In genomic region chr3:85189791-85190190, GRCm38 (mm10) we compare ENCODE assay signal across 18 mouse cellular contexts.
"Had no signal": no experiment of that assay in that cellular context is flagged by ENCODE, and none has a peak within 500 bp of the region (broad histone marks: within the 10 kb centered on the region; RNA-seq: fewer than 3 reads in every experiment).

No protein-coding gene starts in this region.

- DNase-seq: lung, adult 18-20 months; lung, embryonic 14.5 days; lung, postnatal 10 days; lung, postnatal 4 days; midbrain, embryonic 14.5 days; retina, postnatal 1 day; right cerebral cortex, adult 18-20 months; right cerebral cortex, postnatal 25 days; right cerebral cortex, postnatal 4 days; spleen, adult 18-20 months; thymus, adult 18-20 months; thymus, postnatal 14 days; thymus, postnatal 36 days had no signal

- H3K4me3 ChIP-seq: midbrain, embryonic 10.5 days; midbrain, embryonic 12.5 days; myocyte; neural tube, embryonic 13.5 days; neural tube, embryonic 15.5 days had no signal

- H3K27ac ChIP-seq: midbrain, embryonic 10.5 days; midbrain, embryonic 12.5 days; neural tube, embryonic 13.5 days; neural tube, embryonic 15.5 days had no signal
